Mouse (Mus musculus) bone marrow, adult 2 months (tissue): ENCODE data around the gene Ablim1. TPM values are rescaled to one million over a fixed set of nuclear protein-coding genes. Genes with fewer than 3 reads are reported as not detected.

Experiments used
- H3K27ac ChIP-seq: fragments of 200-500 bp; 2 replicates; pipeline ENCODE4 v1.5.1; 2012; ENCODE audit warnings: low read depth, mild to moderate bottlenecking, control low read depth, inconsistent platforms, low read length; ENCODE audit not compliant: control insufficient read depth, poor library complexity, insufficient read depth
- H3K4me1 ChIP-seq: fragments of 200-500 bp; 2 replicates; pipeline ENCODE4 v1.6.1; 2011; ENCODE audit warnings: low read length; ENCODE audit not compliant: control insufficient read depth, insufficient read depth
- H3K4me3 ChIP-seq: fragments of 200-500 bp; replicated peaks from 2 replicates; pipeline ENCODE3; 2011; ENCODE audit warnings: mild to moderate bottlenecking, low read depth, low read length, control low read depth; ENCODE audit not compliant: control insufficient read depth
- CTCF ChIP-seq: fragments of 200-500 bp; IDR thresholded peaks from 2 replicates; pipeline ENCODE4 v1.5.1; 2011; ENCODE audit warnings: low read length, control low read depth; ENCODE audit not compliant: control insufficient read depth, insufficient read depth
- POLR2A ChIP-seq: fragments of 200-500 bp; IDR thresholded peaks from 2 replicates; pipeline ENCODE4 v1.6.1; 2011; ENCODE audit warnings: low read depth, mild to moderate bottlenecking, control low read depth, low read length, borderline replicate concordance; ENCODE audit not compliant: control insufficient read depth
- WGBS: fragments of 180-500 bp; shearing (Covaris S2); methylation state at CpG from one replicate; pipeline ENCODE4 v1.1.7; 2018; 5-methylcytosine and 5-hydroxymethylcytosine counted together
- polyA plus RNA-seq: library from polyadenylated mRNA; stranded (reverse); fragments of >200 nt; gene quantifications from 2 replicates; pipeline ENCODE4 v1.2.4, GENCODE M21; 2011; ENCODE audit warnings: low replicate concordance; ENCODE audit not compliant: missing spikeins, insufficient read depth, insufficient read length

The Ablim1 gene
- polyA plus RNA-seq, 1 experiment: 15.5 TPM

DNA sequence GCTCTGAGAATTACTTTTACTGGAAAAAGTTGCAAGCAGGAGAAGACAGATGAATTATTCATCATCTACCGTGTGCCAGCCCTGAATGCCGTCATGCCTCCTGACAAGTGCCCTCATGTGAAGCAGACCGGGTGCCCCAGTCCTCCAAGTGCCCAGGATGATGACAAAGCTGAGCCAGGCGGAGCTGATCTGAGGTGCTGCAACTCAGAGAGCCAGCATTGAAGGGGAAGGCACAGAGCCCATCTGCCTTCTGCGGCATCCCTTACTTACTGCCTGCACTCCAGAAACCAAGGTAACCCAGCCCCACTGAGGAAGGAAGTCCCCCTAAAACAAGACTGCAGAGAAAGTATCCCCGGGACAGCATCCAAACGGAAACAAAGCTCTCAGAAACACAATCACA, 76.3 kb downstream of the Ablim1 start:
- no peak for TF ChIP-seq POLR2A
- no peak overlapping the region for H3K4me3 ChIP-seq
- 45% methylated on average over 7 of the region's 7 CpGs for WGBS
- H3K4me1 ChIP-seq: no peaks in the 10 kb centered on the region; the same call in 1 of the 2 replicates
- no peak overlapping the region for H3K27ac ChIP-seq

DNA sequence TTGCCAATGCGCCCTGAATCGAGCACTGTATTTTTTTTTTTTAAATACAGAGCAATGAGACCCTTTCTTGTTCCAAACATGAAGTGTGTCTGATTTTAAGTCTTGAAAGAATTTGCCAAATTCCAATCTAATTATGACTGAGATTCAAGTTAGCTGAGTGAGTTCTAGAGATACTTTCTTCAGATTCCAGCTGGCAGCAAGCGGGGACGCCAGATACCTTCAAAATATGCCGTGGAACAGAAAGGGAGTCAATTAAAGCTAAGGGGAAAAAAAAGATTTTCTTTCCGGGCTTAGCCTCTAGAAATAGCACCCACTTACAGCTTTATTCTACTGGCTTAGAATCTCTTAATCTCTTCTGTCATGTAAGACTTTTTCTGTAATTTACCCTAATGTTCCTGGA, 77.2 kb downstream of the Ablim1 start:
- WGBS: 85% methylated on average over 6 of the region's 6 CpGs

DNA sequence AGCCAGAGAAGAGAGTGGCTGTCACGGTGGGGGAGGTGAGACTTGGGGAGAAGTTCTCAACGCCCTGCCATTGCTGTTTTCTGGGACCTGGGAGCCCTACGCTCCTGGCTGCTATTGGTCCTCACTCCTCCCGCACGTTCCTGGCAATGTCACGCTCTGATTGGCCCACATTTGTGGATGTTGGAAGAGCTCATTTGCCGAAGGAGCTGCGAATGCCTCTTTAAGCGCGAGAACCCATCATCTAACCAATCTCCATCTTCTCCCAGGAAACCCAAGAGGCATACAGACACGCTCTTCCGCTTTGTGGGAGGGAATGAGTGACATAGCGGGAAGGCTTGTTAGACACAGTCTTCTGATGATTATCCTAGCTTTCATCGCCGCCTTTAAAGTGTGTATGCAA, 78.1 kb downstream of the Ablim1 start:
- H3K4me1 ChIP-seq: no peaks in the 10 kb centered on the region
- 89% methylated on average over 15 of the region's 15 CpGs for WGBS
- TF ChIP-seq POLR2A (no peak), CTCF (no peak)
- H3K27ac ChIP-seq: no peak overlapping the region
- H3K4me3 ChIP-seq: no peak overlapping the region

More for the DNA sequence above, 77.2 kb downstream of the Ablim1 start:
- H3K4me3 ChIP-seq: no peak overlapping the region
- TF ChIP-seq POLR2A (no peak), CTCF (no peak)
- H3K4me1 ChIP-seq: no peaks in the 10 kb centered on the region; the same call in 1 of the 2 replicates
- H3K27ac ChIP-seq: no peak overlapping the region

DNA sequence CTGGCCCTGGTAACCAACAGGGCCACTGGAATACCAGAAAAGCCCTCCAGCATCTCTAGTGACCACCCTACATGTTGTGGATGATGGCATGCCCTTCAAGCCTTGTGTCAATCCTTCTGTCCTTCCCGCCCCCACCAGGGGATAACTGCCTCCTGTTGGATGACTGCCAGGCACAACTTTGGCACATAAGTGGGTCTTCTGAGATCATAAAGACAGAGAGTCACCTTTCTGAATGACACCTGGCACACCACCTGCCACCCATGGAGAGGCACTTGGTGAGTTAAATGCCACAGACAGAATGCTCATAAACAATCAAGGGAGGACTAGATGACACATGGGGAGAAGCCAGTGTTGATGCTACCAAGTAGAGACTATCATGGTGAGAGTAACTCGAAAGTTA, 78.8 kb downstream of the Ablim1 start:
- WGBS: 76% methylated on average over 2 of the region's 2 CpGs
- no peaks in the 10 kb centered on the region for H3K4me1 ChIP-seq
- no peak overlapping the region for H3K27ac ChIP-seq
- TF ChIP-seq CTCF (no peak), POLR2A (no peak)
- H3K4me3 ChIP-seq: no peak overlapping the region

DNA sequence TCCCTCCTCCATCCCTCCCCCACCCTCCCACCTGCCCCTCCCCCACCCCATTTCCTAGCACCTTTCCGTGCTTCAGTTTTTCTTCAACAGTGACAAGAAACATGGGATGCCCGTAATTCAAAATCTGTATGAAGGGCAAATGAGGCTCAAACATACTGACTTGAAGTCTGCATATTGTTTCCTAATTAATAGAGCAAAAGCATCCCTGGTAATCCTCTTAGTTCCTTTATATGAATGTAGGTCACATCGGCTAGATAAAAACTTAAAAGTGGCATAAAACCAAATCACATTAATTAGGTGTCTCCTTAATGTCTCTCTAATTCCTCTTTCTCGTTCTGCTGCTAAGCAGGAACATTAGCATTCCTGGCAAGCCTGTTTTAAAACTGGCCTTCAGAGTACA, 83.7 kb downstream of the Ablim1 start:
- Histone ChIP-seq H3K4me3 (no peak overlapping the region), H3K27ac (no peak overlapping the region), H3K4me1 (no peaks in the 10 kb centered on the region)
- TF ChIP-seq CTCF: no peak
- TF ChIP-seq POLR2A: no peak
- 71% methylated on average over 4 of the region's 4 CpGs for WGBS

DNA sequence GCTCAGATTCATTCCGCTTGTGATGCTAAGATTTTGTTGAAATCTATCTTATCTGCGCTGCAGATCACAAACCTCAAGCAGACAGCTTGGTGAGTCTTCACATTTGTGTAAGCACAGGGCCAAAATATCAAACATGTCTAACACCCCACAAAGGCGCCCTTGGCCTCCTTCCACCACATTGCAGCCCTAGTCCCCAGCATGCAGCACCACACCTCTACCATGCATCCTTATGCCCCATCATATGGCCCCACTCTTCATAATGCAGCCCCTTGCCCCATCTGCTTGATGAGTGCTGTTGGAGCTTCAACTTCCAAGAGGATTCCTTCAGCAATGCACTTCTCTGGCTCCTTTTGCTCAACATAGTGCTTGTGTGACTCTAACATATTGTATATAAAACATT, 85.6 kb downstream of the Ablim1 start:
- H3K27ac ChIP-seq: no peak overlapping the region
- no peak overlapping the region for H3K4me3 ChIP-seq
- no peaks in the 10 kb centered on the region for H3K4me1 ChIP-seq
- TF ChIP-seq POLR2A (no peak), CTCF (no peak)
- WGBS: 86% methylated on average over 3 of the region's 3 CpGs

DNA sequence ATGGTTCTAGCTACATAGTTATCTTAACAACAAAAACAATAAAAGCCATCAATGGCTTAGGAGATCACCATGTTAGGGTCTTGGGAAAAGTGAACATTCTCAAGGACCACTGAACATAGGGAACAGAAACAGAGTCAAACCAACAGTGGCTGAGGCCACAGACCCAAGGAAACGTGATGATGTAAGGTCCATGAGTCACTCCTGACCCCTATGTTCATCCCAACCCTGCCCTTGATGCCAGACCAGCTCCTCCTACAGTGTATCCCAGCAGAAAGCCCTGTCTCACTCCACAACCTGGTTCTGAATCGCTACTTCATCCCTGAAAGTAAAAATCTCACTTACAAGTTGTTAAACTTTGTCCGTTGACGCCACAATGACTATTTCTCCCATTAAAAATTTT, 86.1 kb downstream of the Ablim1 start:
- H3K4me3 ChIP-seq: no peak overlapping the region
- TF ChIP-seq POLR2A (no peak), CTCF (no peak)
- no peak overlapping the region for H3K27ac ChIP-seq
- H3K4me1 ChIP-seq: no peaks in the 10 kb centered on the region
- WGBS: 67% methylated on average over 4 of the region's 4 CpGs

DNA sequence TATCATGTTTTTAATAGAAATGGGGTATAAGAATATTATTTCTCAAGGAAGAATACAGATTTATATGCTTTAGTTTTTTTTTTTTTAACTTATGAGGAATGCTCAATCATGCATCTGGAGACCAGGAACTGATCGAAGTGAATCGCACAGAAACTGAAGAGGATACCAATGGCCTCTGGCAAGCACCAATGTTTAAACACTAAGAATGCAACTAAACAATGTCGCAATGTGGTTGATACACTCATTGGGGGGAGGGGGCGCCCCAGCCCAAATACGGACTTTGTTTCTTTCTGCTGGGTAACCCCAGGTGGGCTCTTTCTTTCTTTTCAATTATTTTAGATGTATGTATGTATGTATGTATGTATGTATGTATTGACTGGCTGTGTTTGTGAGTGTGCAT, 90.3 kb downstream of the Ablim1 start:
- Histone ChIP-seq H3K27ac (no peak overlapping the region), H3K4me1 (no peaks in the 10 kb centered on the region), H3K4me3 (no peak overlapping the region)
- WGBS: 85% methylated on average over 5 of the region's 5 CpGs
- TF ChIP-seq POLR2A (no peak), CTCF (no peak)

DNA sequence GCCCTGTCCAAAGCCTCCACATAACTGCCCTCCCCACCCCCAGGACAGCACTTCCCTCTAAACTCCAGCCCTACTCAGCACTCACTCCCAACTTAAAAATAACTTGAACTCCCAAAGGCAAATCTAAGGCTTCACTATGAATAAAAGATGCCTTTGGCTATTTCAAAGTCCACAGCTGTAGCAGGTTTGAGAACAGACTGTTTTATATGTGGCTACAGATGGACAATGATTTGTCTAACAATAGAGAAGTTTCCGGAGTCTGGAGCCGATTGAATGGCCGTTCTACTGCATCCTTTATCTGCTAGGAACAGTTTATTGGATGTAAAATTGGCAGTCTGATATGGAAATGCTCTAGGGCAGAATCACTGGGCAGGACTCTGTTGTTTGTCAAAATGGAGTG, 91.0 kb downstream of the Ablim1 start:
- Histone ChIP-seq H3K4me1 (no peaks in the 10 kb centered on the region), H3K4me3 (no peak overlapping the region), H3K27ac (no peak overlapping the region)
- TF ChIP-seq CTCF (no peak), POLR2A (no peak)
- WGBS: 79% methylated on average over 3 of the region's 3 CpGs

DNA sequence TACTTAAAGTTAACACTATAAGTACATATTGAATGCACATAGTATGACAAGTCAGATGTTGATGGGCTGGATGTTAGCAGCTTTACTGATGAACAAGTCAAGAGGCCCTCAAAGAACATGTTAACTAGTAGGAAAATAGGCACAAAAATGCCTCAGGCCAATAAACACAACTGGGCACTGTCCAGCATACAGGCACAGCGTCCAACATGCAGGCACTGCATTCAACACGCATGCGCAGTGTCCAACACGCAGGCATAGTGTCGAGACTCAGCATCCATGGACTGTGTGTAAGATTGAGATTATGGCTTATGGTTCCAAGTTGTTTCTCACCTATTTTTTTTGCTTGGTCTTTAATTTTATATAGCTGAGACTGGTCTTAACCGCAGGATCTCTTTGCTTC, 92.1 kb downstream of the Ablim1 start:
- no peak overlapping the region for H3K27ac ChIP-seq
- WGBS: 86% methylated on average over 6 of the region's 6 CpGs
- no peaks in the 10 kb centered on the region for H3K4me1 ChIP-seq
- no peak overlapping the region for H3K4me3 ChIP-seq
- TF ChIP-seq CTCF (no peak), POLR2A (no peak)
